Mouse (Mus musculus): ENCODE data around the gene Acss3. TPM values are rescaled to one million over a fixed set of nuclear protein-coding genes. Genes with fewer than 3 reads are reported as not detected.

The Acss3 gene
- total RNA-seq, 1 experiment from 2014 or later: not detected

DNA sequence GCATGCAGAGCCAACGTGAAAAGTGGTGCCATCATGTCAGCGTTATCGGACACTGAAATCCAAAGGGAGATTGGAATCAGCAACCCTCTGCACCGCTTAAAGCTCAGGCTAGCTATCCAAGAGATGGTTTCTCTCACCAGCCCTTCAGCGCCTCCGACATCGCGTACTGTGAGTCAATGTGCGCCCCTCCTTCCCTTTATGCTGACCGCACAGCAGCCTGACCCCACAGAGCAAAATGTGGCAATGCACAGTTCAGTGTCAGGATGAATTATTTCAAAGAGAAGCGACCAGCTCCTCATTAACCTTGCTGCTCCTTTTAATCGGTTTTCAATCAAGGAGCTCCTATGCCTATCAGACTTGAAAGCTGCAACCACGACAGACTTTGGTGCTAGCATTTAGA lies 227.1 kb downstream of the Acss3 start:
- ATAC-seq (ENCODE audit: extremely low read depth, insufficient number of reproducible peaks, low FRiP score, poor library complexity, severe bottlenecking): no peak

Other genes with a start within 250 kb of the Acss3 start
- gene Lin7a, start 148.0 kb upstream of the Acss3 start, total RNA-seq (2017): not detected in 2 replicates

Data from neutrophil, adult 5-6 weeks (primary cell).